Mouse (Mus musculus) liver, embryonic 14.5 days (tissue): ENCODE data around the gene Iqgap2. TPM values are rescaled to one million over a fixed set of nuclear protein-coding genes. Genes with fewer than 3 reads are reported as not detected.

Source experiments
- ATAC-seq: fragments of 200-750 bp; cut with Nextera tagmentation; 2 replicates; pipeline ENCODE4 v1.8.0; 2017; ENCODE audit warnings: moderate number of reproducible peaks, mild to moderate bottlenecking, moderate library complexity; ENCODE audit not compliant: insufficient read depth
- DNase-seq, 3 experiments: peaks; one replicate each; pipeline ENCODE4 v3.0.0-alpha.2; 2012 to 2013; ENCODE audit warnings: low read depth in 3 of 3, low spot score in 3 of 3
- H3K27ac ChIP-seq: fragments of 300-500 bp; sonication (generic); 2 replicates; pipeline ENCODE4 v1.5.1; 2014; ENCODE audit warnings: moderate library complexity, mild to moderate bottlenecking, control low read depth, inconsistent platforms
- H3K27me3 ChIP-seq: fragments of 300-500 bp; sonication (generic); 2 replicates; pipeline ENCODE4 v1.6.1; 2014; ENCODE audit warnings: mild to moderate bottlenecking, low read length, moderate library complexity; ENCODE audit not compliant: control insufficient read depth, insufficient read depth
- H3K36me3 ChIP-seq: fragments of 300-500 bp; sonication (generic); replicated peaks from 2 replicates; pipeline ENCODE4 v1.6.1; 2014; ENCODE audit warnings: low read depth; ENCODE audit not compliant: control insufficient read depth, insufficient read depth
- H3K4me1 ChIP-seq, 2 experiments: fragments of 200-500 bp in 1 of 2; fragments of 300-500 bp in 1 of 2; sonication (generic) in 1 of 2; replicated peaks; 2 replicates each; pipeline ENCODE4 v1.6.1; 2012 to 2014; ENCODE audit warnings: antibody characterized with exemption in 1 of 2, inconsistent platforms in 1 of 2, low read length in 1 of 2; ENCODE audit not compliant: control insufficient read depth in 2 of 2, insufficient read depth in 2 of 2
- H3K4me2 ChIP-seq: fragments of 300-500 bp; sonication (generic); 2 replicates; pipeline ENCODE4 v1.6.1; 2014; ENCODE audit warnings: low read depth, mild to moderate bottlenecking, control low read depth, moderate library complexity
- H3K4me3 ChIP-seq, 2 experiments: fragments of 200-500 bp in 1 of 2; fragments of 300-500 bp in 1 of 2; sonication (generic) in 1 of 2; 2 replicates each; pipeline ENCODE4 v1.5.1; 2012 to 2014; ENCODE audit warnings: low read depth in 2 of 2, low read length in 2 of 2, mild to moderate bottlenecking in 2 of 2, control low read depth in 1 of 2, inconsistent platforms in 1 of 2, moderate library complexity in 1 of 2; ENCODE audit not compliant: insufficient read depth in 1 of 2
- H3K9ac ChIP-seq: fragments of 300-500 bp; sonication (generic); replicated peaks from 2 replicates; pipeline ENCODE4 v1.6.1; 2014; ENCODE audit warnings: mild to moderate bottlenecking, control low read depth, moderate library complexity
- H3K9me3 ChIP-seq: fragments of 300-500 bp; sonication (generic); 2 replicates; pipeline ENCODE4 v1.6.1; 2016; ENCODE audit warnings: low read length, mixed read lengths; ENCODE audit not compliant: control insufficient read depth
- CTCF ChIP-seq: IDR thresholded peaks from 2 replicates; pipeline ENCODE4 v1.5.1; 2016; ENCODE audit warnings: antibody characterized with exemption, low read depth, control low read depth
- EP300 ChIP-seq: IDR thresholded peaks from 2 replicates; pipeline ENCODE4 v1.6.1; 2016; ENCODE audit warnings: antibody characterized with exemption, low read depth
- WGBS: fragments of 180-500 bp; shearing (Covaris S2); extraction: QIAGEN DNeasy Blood & Tissue Kit; methylation state at CpG from one replicate; pipeline ENCODE4 v1.1.7; 2014; ENCODE audit not compliant: insufficient replicate concordance; 5-methylcytosine and 5-hydroxymethylcytosine counted together
- polyA plus RNA-seq, 2 experiments: library from polyadenylated mRNA; depleted of rRNA in 1 of 2; stranded (reverse) in 1 of 2; unstranded in 1 of 2; fragments of >200 nt; fragmentation: Nextera tagmentation in 1 of 2; extraction: Ambion mirVana in 1 of 2; gene quantifications; 2 replicates each; pipeline versions ENCODE4 v1.2.1 to v1.2.3; 2012 to 2014

The Iqgap2 gene
- polyA plus RNA-seq, 2 experiments = 10.8 to 11.8 TPM

DNA sequence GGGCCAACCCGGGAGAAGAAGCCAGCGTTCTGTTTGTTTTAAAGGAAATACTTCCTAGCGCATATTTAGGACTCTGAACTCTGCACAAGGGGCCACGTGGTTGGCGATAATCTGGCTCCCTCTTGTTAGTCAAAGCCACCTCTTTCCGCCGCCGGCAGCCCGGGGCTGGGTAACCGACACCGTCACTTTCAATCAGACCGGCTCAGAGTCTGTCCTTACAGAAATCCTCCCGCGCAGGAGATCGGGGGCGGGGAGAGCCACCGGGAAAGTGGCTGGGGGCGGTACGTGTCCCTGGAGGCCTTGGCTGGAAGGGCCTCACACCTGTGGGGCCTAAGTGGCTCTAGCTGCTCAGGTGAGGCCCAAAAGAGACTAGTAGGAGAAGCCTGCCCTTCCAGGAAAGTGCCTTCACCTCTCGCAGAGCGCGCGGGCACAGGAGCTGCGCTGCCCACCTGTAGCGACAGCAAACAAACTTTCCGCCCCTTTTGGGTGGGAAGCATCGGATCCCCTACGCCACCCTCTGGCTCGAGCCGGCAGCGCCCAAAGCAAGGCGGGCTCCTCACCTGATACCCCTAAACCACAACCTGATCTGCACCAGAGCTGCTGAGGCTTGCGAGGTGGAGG is 761 bp downstream of the Iqgap2 start:
- H3K4me3 ChIP-seq = peak overlapping the region; percentile 62 to 68
- H3K4me2 ChIP-seq = peak overlapping the region; percentile 93
- under 1% methylated on average over 33 of the region's 33 CpGs for WGBS
- ATAC-seq (peak; percentile 57), DNase-seq (peak; percentile 26 to 49 (median 36))
- no peaks in the 10 kb centered on the region for H3K27me3 ChIP-seq
- TF ChIP-seq CTCF (peak; percentile 66), EP300 (no peak)
- H3K9ac ChIP-seq = peak overlapping the region; percentile 66
- H3K9me3 ChIP-seq = no peaks in the 10 kb centered on the region
- H3K4me1 ChIP-seq = peaks cover 3 to 20% of the 10 kb centered on the region in 2 experiments; a peak in 3 of 4 replicates
- H3K36me3 ChIP-seq = no peaks in the 10 kb centered on the region
- H3K27ac ChIP-seq = no peak overlapping the region

DNA sequence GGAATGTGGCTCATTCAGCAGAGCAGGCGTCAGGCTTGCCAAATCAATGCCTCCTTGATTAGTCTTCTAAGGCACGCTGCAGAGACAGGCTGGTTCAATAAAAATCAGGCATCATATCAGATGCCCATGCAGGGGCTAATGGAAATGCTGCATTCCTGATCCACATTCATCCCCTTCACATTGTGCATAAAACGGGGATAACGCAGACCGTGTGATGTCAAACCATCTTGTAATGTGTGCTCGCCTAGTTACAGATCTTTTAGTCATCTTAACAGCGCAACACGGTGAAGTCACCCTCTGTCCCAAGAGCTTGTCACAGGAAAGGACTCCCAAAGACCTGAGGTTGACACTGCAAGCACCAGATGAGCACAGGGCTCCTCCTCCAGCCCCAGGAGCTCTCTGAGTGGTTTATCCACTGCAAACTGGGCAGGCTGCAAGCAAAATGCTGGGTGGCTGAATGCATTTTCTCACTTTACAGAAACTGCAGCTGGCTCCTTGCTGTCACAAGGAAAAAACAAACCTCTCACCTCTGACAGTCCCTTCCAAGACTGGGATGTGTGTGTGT is 1.7 kb downstream of the Iqgap2 start:
- H3K36me3 ChIP-seq = no peaks in the 10 kb centered on the region
- no peak overlapping the region for H3K9ac ChIP-seq
- 41% methylated on average over 8 of the region's 8 CpGs for WGBS
- no peak for TF ChIP-seq CTCF
- TF ChIP-seq EP300 = no peak
- peak overlapping the region; percentile 93 for H3K4me2 ChIP-seq
- no peak overlapping the region for H3K27ac ChIP-seq
- peak in 1 of 3 experiments; percentile 35 for DNase-seq
- H3K9me3 ChIP-seq = no peaks in the 10 kb centered on the region
- H3K4me3 ChIP-seq = peak overlapping the region in 1 of 2 experiments; percentile 62; a peak in 2 of 4 replicates
- H3K27me3 ChIP-seq = no peaks in the 10 kb centered on the region
- H3K4me1 ChIP-seq = peaks cover 3 to 21% of the 10 kb centered on the region in 2 experiments; a peak in 3 of 4 replicates
- no peak for ATAC-seq

DNA sequence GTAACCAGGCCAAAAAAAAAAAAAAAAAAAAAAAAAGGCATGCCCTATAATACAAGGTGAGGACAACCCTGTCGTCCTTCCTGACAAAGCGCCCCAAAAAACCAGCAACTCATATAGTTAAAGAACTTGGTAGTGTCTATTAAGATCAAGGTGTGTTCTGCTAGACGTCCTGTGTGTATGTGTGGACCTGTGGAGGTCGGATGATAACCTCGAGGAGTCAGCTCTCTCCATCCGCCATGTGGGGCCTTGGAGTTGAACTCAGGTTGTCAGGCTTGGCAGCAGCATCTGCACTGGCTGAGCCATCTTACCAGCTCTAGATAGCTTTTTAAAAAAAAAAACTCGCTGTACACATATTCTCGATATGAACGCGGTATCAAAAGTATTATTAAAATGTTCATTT is 2.4 kb downstream of the Iqgap2 start:
- WGBS = 75% methylated on average over 10 of the region's 10 CpGs

DNA sequence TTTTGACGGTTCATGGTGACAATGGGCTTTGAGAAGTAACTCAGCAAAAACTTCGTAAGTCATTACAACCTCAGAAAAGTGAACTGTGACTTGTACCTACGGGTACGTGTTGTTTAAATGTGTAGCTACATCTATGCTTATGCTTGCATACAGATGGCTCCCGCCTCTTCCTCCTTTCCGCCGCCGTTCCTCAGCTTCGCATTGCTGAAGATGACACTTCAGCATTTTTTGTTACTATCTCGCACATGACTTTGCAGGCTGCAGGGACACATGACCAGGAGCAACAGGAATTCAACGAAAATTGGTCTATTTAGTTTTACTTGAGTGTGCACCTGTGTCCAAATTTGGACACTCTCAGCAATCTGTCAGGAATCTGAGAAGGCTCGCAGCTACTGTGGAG is 3.1 kb downstream of the Iqgap2 start:
- Histone ChIP-seq H3K36me3 (no peaks in the 10 kb centered on the region), H3K4me1 (peaks cover 3 to 24% of the 10 kb centered on the region in 2 experiments; a peak in 3 of 4 replicates), H3K9me3 (no peaks in the 10 kb centered on the region), H3K27me3 (no peaks in the 10 kb centered on the region), H3K9ac (no peak overlapping the region), H3K4me3 (no peak overlapping the region), H3K27ac (no peak overlapping the region), H3K4me2 (no peak overlapping the region)
- DNase-seq (no peak), ATAC-seq (no peak)
- TF ChIP-seq EP300 (no peak), CTCF (no peak)
- 47% methylated on average over 12 of the region's 12 CpGs for WGBS

More for the DNA sequence above, 2.4 kb downstream of the Iqgap2 start:
- H3K4me1 ChIP-seq = peaks cover 3 to 24% of the 10 kb centered on the region in 2 experiments; a peak in 3 of 4 replicates
- H3K27me3 ChIP-seq = no peaks in the 10 kb centered on the region
- TF ChIP-seq CTCF (no peak), EP300 (no peak)
- no peaks in the 10 kb centered on the region for H3K9me3 ChIP-seq
- no peak overlapping the region for H3K4me2 ChIP-seq
- no peaks in the 10 kb centered on the region for H3K36me3 ChIP-seq
- no peak overlapping the region for H3K9ac ChIP-seq
- no peak for ATAC-seq
- no peak overlapping the region for H3K4me3 ChIP-seq
- no peak for DNase-seq
- H3K27ac ChIP-seq = no peak overlapping the region

DNA sequence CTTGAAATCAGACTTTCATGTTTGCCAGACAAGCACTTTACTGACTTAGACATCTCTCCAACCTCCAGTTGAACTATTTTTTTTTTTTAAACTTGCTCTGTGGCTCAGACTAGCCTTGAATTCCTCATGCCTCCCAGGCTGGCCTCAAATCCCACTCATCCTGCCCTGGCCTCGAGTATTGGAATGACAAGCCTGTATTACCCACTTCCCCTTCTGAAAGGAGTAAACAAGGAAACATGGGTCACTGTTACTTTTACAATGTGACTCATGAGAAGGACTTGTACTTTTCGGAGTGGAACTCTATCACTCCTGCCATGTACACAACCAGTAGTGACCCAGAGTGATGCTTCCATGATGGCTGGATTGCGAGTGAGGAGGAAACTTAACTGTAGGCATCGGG is 3.6 kb downstream of the Iqgap2 start:
- Histone ChIP-seq H3K9me3 (no peaks in the 10 kb centered on the region), H3K27me3 (no peaks in the 10 kb centered on the region), H3K4me3 (no peak overlapping the region), H3K27ac (no peak overlapping the region), H3K4me1 (peaks cover 3 to 23% of the 10 kb centered on the region in 2 experiments; a peak in 3 of 4 replicates), H3K9ac (no peak overlapping the region), H3K36me3 (no peaks in the 10 kb centered on the region), H3K4me2 (no peak overlapping the region)
- ATAC-seq (no peak), DNase-seq (no peak)
- TF ChIP-seq CTCF (no peak), EP300 (no peak)
- WGBS = 57% methylated on average over 4 of the region's 4 CpGs
